Mouse (Mus musculus): ENCODE data around the gene Rgs2.

The Rgs2 gene

DNA sequence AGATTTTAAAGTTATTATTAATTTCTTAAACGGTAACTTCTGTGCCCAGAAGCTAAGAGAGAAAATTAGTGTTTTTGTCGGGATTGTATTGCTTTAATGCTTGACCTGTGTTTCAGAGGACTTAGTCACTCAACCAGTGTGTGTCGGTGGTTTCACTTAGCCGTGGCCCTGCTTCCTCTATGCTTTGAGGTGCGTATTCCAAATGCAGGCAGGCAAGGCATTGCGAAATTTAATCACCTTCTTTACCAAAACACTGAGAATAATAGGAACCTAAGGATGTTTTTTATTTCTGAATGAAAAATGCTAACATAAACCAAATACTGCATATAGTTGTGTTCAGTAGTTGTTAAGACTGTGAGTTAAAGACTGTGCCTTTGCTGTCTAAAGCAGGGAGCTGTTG is 3.4 kb upstream of the Rgs2 start:
- H3K36me3 ChIP-seq (ENCODE audit: insufficient read depth, low read length) = no peaks in the 10 kb centered on the region
- peaks cover 29% of the 10 kb centered on the region for H3K27me3 ChIP-seq (ENCODE audit: insufficient read depth, low read length)
- H3K4me3 ChIP-seq (replicated peaks; ENCODE audit: low read length) = no peak overlapping the region
- H3K9me3 ChIP-seq (ENCODE audit: low read length) = no peaks in the 10 kb centered on the region
- no peak for TF ChIP-seq NANOG (IDR thresholded peaks at IDR 0.05; ENCODE audit: borderline replicate concordance, low read length)
- TF ChIP-seq CTCF (conservative IDR thresholded peaks at IDR 0.05; ENCODE audit: low read length) = no peak
- TF ChIP-seq POU5F1 (IDR thresholded peaks at IDR 0.05; ENCODE audit: borderline replicate concordance, low read length) = no peak
- H3K4me1 ChIP-seq (replicated peaks; ENCODE audit: low read depth, low read length) = peaks cover 12% of the 10 kb centered on the region

DNA sequence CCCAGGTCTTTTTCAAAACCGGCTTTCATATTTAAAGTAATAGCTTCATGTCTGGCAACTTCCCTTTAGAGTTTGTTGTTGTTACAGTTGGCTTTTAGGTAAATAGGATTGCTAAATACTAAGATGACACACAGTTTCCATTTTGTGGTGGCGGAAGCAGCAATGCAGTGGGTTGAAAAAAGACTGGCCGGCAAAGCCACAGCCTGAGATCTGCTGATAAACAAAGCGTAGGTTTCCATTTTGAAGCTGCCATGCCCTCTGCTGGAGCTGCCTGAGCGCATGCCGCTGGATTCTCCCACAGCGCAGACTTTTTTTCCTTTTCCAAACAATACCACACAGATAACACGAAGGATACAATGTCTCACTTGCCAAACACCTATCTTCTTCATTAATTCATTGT is 2.6 kb upstream of the Rgs2 start:
- TF ChIP-seq POU5F1 (IDR thresholded peaks at IDR 0.05; ENCODE audit: borderline replicate concordance, low read length) (no peak), NANOG (IDR thresholded peaks at IDR 0.05; ENCODE audit: borderline replicate concordance, low read length) (no peak), CTCF (conservative IDR thresholded peaks at IDR 0.05; ENCODE audit: low read length) (peak; percentile 21; the same call in 1 of the 2 replicates)
- Histone ChIP-seq H3K9me3 (ENCODE audit: low read length) (no peaks in the 10 kb centered on the region), H3K4me1 (replicated peaks; ENCODE audit: low read depth, low read length) (peaks cover 12% of the 10 kb centered on the region), H3K4me3 (replicated peaks; ENCODE audit: low read length) (no peak overlapping the region), H3K27me3 (ENCODE audit: insufficient read depth, low read length) (peaks cover 36% of the 10 kb centered on the region), H3K36me3 (ENCODE audit: insufficient read depth, low read length) (no peaks in the 10 kb centered on the region)

DNA sequence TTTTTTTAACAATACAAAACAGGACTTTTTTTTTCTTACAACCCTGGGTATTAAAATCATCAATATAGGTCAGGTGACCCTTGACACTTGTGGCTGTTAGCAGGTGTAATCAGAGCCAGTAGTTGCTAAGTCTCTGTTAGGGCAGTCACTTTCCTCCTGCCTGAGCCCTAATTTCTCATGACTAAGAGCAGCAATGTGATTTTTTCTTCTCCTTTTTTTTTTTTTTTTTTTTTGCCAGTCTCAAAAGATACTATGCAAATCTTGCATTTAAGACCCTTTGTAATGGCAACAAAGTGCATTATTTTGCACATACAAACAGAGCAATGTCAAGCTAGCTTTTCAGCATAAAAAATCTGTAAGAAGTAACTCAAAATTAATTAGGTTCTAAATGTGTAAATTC is 1.7 kb upstream of the Rgs2 start:
- H3K4me1 ChIP-seq (replicated peaks; ENCODE audit: low read depth, low read length) = peaks cover 12% of the 10 kb centered on the region
- H3K4me3 ChIP-seq (replicated peaks; ENCODE audit: low read length) = no peak overlapping the region
- no peaks in the 10 kb centered on the region for H3K36me3 ChIP-seq (ENCODE audit: insufficient read depth, low read length)
- H3K27me3 ChIP-seq (ENCODE audit: insufficient read depth, low read length) = peaks cover 41% of the 10 kb centered on the region
- no peaks in the 10 kb centered on the region for H3K9me3 ChIP-seq (ENCODE audit: low read length)
- TF ChIP-seq POU5F1 (IDR thresholded peaks at IDR 0.05; ENCODE audit: borderline replicate concordance, low read length) (no peak), NANOG (IDR thresholded peaks at IDR 0.05; ENCODE audit: borderline replicate concordance, low read length) (no peak), CTCF (conservative IDR thresholded peaks at IDR 0.05; ENCODE audit: low read length) (no peak)

DNA sequence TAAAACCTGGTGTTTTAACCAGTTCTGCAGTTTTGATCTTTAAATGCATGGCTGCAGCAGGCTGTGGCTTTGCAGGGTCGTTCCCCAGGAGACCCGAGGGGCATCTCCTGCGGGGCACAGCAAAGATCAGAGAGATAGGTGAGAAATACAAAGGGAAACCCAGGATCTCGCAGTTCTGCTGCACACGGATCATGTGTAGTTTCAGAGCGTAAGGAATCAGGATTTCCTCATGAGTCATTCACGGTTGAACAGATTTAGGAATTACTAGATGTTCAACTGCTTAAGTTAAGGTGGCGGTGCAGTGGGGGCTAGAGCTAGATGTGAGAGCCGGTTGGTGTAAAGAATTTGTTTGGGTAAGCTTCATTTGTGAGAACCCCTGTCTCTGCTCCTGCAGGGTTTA is 780 bp upstream of the Rgs2 start:
- peak overlapping the region; percentile 75 for H3K4me3 ChIP-seq (replicated peaks; ENCODE audit: low read length)
- peaks cover 12% of the 10 kb centered on the region for H3K4me1 ChIP-seq (replicated peaks; ENCODE audit: low read depth, low read length)
- peaks cover 45% of the 10 kb centered on the region for H3K27me3 ChIP-seq (ENCODE audit: insufficient read depth, low read length)
- no peak for TF ChIP-seq NANOG (IDR thresholded peaks at IDR 0.05; ENCODE audit: borderline replicate concordance, low read length)
- TF ChIP-seq POU5F1 (IDR thresholded peaks at IDR 0.05; ENCODE audit: borderline replicate concordance, low read length) = no peak
- no peak for TF ChIP-seq CTCF (conservative IDR thresholded peaks at IDR 0.05; ENCODE audit: low read length)
- no peaks in the 10 kb centered on the region for H3K9me3 ChIP-seq (ENCODE audit: low read length)
- no peaks in the 10 kb centered on the region for H3K36me3 ChIP-seq (ENCODE audit: insufficient read depth, low read length)

DNA sequence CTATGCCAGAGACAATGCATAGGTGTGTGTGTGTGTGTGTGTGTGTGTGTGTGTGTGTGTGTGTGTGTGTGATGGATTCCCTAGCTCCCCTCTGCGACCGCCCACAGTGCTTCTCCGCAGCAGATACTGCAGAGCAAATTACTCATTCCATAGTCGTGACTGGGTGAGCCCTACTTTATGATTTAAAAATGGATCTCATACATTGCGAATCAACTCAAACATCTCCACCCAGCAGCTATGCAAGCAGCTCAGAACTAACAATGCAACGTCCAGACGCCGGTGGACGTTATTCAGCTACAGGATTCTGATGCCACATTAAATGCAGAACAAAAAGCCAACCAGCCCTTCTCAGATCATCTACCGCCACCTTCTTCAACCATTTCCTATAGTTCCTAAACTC is 545 bp downstream of the Rgs2 start:
- H3K27me3 ChIP-seq (ENCODE audit: insufficient read depth, low read length) = peaks cover 45% of the 10 kb centered on the region
- no peak for TF ChIP-seq POU5F1 (IDR thresholded peaks at IDR 0.05; ENCODE audit: borderline replicate concordance, low read length)
- TF ChIP-seq CTCF (conservative IDR thresholded peaks at IDR 0.05; ENCODE audit: low read length) = no peak
- TF ChIP-seq NANOG (IDR thresholded peaks at IDR 0.05; ENCODE audit: borderline replicate concordance, low read length) = no peak
- H3K9me3 ChIP-seq (ENCODE audit: low read length) = no peaks in the 10 kb centered on the region
- peaks cover 12% of the 10 kb centered on the region for H3K4me1 ChIP-seq (replicated peaks; ENCODE audit: low read depth, low read length)
- no peaks in the 10 kb centered on the region for H3K36me3 ChIP-seq (ENCODE audit: insufficient read depth, low read length)
- H3K4me3 ChIP-seq (replicated peaks; ENCODE audit: low read length) = peak overlapping the region; percentile 75

DNA sequence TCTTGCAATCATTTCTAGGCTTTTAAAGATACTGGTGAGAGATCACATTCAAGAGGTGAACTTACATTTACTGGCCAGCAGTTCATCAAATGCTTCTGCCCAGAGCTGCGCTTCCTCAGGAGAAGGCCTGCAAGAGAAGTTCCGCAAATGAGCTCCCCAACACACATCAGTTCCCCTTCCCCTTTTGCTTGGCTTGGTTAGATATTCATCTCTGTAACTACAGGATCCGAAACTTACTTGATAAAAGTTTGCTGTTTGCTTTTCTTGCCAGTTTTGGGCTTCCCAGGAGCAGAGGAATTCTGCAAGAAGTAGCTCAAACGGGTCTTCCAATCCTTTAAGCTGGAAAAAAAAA is 1.3 kb downstream of the Rgs2 start:
- Histone ChIP-seq H3K4me1 (replicated peaks; ENCODE audit: low read depth, low read length) (peaks cover 12% of the 10 kb centered on the region), H3K36me3 (ENCODE audit: insufficient read depth, low read length) (no peaks in the 10 kb centered on the region), H3K4me3 (replicated peaks; ENCODE audit: low read length) (no peak overlapping the region), H3K27me3 (ENCODE audit: insufficient read depth, low read length) (peaks cover 45% of the 10 kb centered on the region), H3K9me3 (ENCODE audit: low read length) (no peaks in the 10 kb centered on the region)
- TF ChIP-seq CTCF (conservative IDR thresholded peaks at IDR 0.05; ENCODE audit: low read length) = no peak
- no peak for TF ChIP-seq NANOG (IDR thresholded peaks at IDR 0.05; ENCODE audit: borderline replicate concordance, low read length)
- no peak for TF ChIP-seq POU5F1 (IDR thresholded peaks at IDR 0.05; ENCODE audit: borderline replicate concordance, low read length)

DNA sequence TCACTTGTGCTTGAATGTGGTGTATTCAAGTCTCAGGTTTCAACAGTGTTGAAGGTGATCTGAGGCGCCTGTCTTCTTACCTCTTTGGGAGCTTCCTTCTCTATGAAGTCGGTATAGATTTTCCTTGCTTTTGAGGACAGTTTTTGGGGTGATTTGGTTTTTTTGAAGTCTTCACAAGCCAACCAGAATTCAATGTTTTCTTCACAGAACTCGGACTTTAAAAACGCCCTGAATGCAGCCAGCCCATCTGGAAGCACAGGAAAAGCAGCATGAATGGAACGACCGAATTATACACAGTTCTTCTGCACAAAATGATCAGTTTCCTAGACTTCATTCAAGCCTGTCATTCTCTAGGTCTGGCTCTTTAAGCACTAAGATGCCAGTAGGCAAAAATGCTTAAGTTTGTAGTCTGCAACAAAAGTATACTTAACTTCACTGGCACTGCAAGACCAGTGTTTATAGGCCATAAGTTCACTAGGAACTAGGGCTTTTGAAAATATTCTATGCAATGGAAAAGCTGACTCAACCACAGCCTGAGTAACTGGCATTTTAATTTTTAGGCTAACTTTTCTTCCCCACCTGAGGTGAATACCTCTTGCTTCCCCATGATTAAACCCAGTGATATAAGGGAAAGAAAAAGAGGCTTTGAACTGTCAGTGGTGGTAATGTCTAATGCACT is 1.8 kb downstream of the Rgs2 start:
- peaks cover 45% of the 10 kb centered on the region for H3K27me3 ChIP-seq (ENCODE audit: insufficient read depth, low read length)
- H3K9me3 ChIP-seq (ENCODE audit: low read length) = no peaks in the 10 kb centered on the region
- no peak overlapping the region for H3K4me3 ChIP-seq (replicated peaks; ENCODE audit: low read length)
- H3K36me3 ChIP-seq (ENCODE audit: insufficient read depth, low read length) = no peaks in the 10 kb centered on the region
- TF ChIP-seq NANOG (IDR thresholded peaks at IDR 0.05; ENCODE audit: borderline replicate concordance, low read length) (no peak), POU5F1 (IDR thresholded peaks at IDR 0.05; ENCODE audit: borderline replicate concordance, low read length) (no peak), CTCF (conservative IDR thresholded peaks at IDR 0.05; ENCODE audit: low read length) (no peak)
- H3K4me1 ChIP-seq (replicated peaks; ENCODE audit: low read depth, low read length) = peaks cover 12% of the 10 kb centered on the region

DNA sequence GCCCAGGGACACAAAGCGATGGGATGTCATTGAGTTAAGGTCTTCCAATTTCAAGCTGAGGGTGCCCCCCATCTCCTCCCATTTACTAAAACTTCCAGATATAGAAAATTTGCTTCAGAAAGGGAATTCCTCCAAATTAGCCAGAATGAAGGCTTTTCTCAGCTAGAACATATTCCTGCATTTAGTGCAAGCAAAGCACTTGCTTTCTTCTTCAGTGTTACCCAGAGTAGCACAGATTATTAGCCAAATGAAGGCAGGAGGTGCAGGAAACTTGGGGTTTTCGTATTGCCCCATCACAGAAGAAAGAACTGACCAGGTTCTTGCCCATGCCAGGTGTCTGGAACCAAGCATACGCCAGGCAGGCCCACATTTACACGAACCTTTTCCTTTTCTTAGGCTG is 3.7 kb downstream of the Rgs2 start:
- H3K4me1 ChIP-seq (replicated peaks; ENCODE audit: low read depth, low read length) = peaks cover 12% of the 10 kb centered on the region
- no peaks in the 10 kb centered on the region for H3K9me3 ChIP-seq (ENCODE audit: low read length)
- no peaks in the 10 kb centered on the region for H3K36me3 ChIP-seq (ENCODE audit: insufficient read depth, low read length)
- TF ChIP-seq POU5F1 (IDR thresholded peaks at IDR 0.05; ENCODE audit: borderline replicate concordance, low read length) = no peak
- no peak for TF ChIP-seq CTCF (conservative IDR thresholded peaks at IDR 0.05; ENCODE audit: low read length)
- TF ChIP-seq NANOG (IDR thresholded peaks at IDR 0.05; ENCODE audit: borderline replicate concordance, low read length) = no peak
- H3K27me3 ChIP-seq (ENCODE audit: insufficient read depth, low read length) = peaks cover 43% of the 10 kb centered on the region
- no peak overlapping the region for H3K4me3 ChIP-seq (replicated peaks; ENCODE audit: low read length)

DNA sequence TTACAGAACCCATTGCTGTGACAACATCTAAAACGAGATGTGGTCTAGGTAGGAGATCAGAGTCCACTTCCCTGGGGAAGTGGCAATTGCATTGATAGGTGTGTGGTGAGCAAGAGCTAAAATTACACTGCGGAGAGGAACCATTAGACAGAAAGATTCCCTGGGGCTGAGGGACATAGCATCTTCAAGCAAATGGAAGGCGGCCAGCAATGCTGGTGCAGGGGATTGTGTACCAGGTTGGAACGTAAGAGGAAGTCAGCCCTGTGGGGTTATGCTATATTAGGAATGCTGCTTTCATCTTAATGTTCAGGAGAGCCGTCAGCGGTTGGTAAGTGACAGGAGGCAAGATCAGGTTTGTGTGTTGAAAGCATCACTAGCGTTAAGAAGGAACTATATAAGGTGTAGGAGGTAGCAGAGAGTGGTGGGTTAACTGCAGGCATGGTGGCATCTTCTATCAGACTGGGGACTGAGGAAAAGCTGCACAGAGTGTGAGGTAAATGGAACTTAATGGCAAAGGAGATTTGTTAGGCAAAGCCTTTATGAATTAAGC is 4.5 kb downstream of the Rgs2 start:
- peaks cover 35% of the 10 kb centered on the region for H3K27me3 ChIP-seq (ENCODE audit: insufficient read depth, low read length)
- H3K4me1 ChIP-seq (replicated peaks; ENCODE audit: low read depth, low read length) = peaks cover 6% of the 10 kb centered on the region
- H3K9me3 ChIP-seq (ENCODE audit: low read length) = no peaks in the 10 kb centered on the region
- no peak for TF ChIP-seq POU5F1 (IDR thresholded peaks at IDR 0.05; ENCODE audit: borderline replicate concordance, low read length)
- TF ChIP-seq NANOG (IDR thresholded peaks at IDR 0.05; ENCODE audit: borderline replicate concordance, low read length) = no peak
- no peak for TF ChIP-seq CTCF (conservative IDR thresholded peaks at IDR 0.05; ENCODE audit: low read length)
- no peaks in the 10 kb centered on the region for H3K36me3 ChIP-seq (ENCODE audit: insufficient read depth, low read length)
- H3K4me3 ChIP-seq (replicated peaks; ENCODE audit: low read length) = no peak overlapping the region
